Mouse (Mus musculus): ENCODE results near the gene Usp24.

Gene Usp24

GRCm38 (mm10) chr4:106315921-106316350 lies at the start of gene Usp24:
TSS of gene Usp24 (plus strand) at chr4:106316213.
- no peak for DNase-seq (ENCODE audit: low read depth, low spot score)

GRCm38 (mm10) chr4:106276937-106277336 lies 39.1 kb upstream of the Usp24 start:
- DNase-seq (ENCODE audit: low read depth, low spot score), result no peak

- no peak for DNase-seq (ENCODE audit: low read depth, low spot score)
Observed at GRCm38 (mm10) chr4:106279177-106279576, 36.8 kb upstream of the Usp24 start.

- DNase-seq (ENCODE audit: low read depth, low spot score), result no peak
Observed at GRCm38 (mm10) chr4:106281128-106281491, 34.9 kb upstream of the Usp24 start.

GRCm38 (mm10) chr4:106281492-106282122 lies 34.4 kb upstream of the Usp24 start:
- no peak for DNase-seq (ENCODE audit: low read depth, low spot score)

- no peak for DNase-seq (ENCODE audit: low read depth, low spot score)
Observed at GRCm38 (mm10) chr4:106282123-106282510, 33.9 kb upstream of the Usp24 start.

- DNase-seq (ENCODE audit: low read depth, low spot score), result no peak
Observed at GRCm38 (mm10) chr4:106286958-106287743, 28.9 kb upstream of the Usp24 start.

- no peak for DNase-seq (ENCODE audit: low read depth, low spot score)
Observed at GRCm38 (mm10) chr4:106290201-106290600, 25.8 kb upstream of the Usp24 start.

GRCm38 (mm10) chr4:106292823-106293222 lies 23.2 kb upstream of the Usp24 start:
- no peak for DNase-seq (ENCODE audit: low read depth, low spot score)

- no peak for DNase-seq (ENCODE audit: low read depth, low spot score)
Observed at GRCm38 (mm10) chr4:106293378-106294090, 22.5 kb upstream of the Usp24 start.

GRCm38 (mm10) chr4:106295696-106296095 lies 20.3 kb upstream of the Usp24 start:
- no peak for DNase-seq (ENCODE audit: low read depth, low spot score)

- no peak for DNase-seq (ENCODE audit: low read depth, low spot score)
Observed at GRCm38 (mm10) chr4:106296412-106297086, 19.5 kb upstream of the Usp24 start.

- no peak for DNase-seq (ENCODE audit: low read depth, low spot score)
Observed at GRCm38 (mm10) chr4:106301346-106301745, 14.7 kb upstream of the Usp24 start.

- no peak for DNase-seq (ENCODE audit: low read depth, low spot score)
Observed at GRCm38 (mm10) chr4:106308090-106308489, 7.9 kb upstream of the Usp24 start.

- DNase-seq (ENCODE audit: low read depth, low spot score), result no peak
Observed at GRCm38 (mm10) chr4:106312651-106313050, 3.4 kb upstream of the Usp24 start.

- DNase-seq (ENCODE audit: low read depth, low spot score), result no peak
Observed at GRCm38 (mm10) chr4:106313070-106313469, 2.9 kb upstream of the Usp24 start.

- DNase-seq (ENCODE audit: low read depth, low spot score), result no peak
Observed at GRCm38 (mm10) chr4:106313874-106314273, 2.1 kb upstream of the Usp24 start.

- DNase-seq (ENCODE audit: low read depth, low spot score), result no peak
Observed at GRCm38 (mm10) chr4:106314291-106314690, 1.7 kb upstream of the Usp24 start.

- DNase-seq (ENCODE audit: low read depth, low spot score), result no peak
Observed at GRCm38 (mm10) chr4:106316351-106317178, 552 bp downstream of the Usp24 start.

GRCm38 (mm10) chr4:106317179-106318055 lies 1.4 kb downstream of the Usp24 start:
- no peak for DNase-seq (ENCODE audit: low read depth, low spot score)
